Mouse (Mus musculus): ENCODE data around the gene Olfm1.

The Olfm1 gene

DNA sequence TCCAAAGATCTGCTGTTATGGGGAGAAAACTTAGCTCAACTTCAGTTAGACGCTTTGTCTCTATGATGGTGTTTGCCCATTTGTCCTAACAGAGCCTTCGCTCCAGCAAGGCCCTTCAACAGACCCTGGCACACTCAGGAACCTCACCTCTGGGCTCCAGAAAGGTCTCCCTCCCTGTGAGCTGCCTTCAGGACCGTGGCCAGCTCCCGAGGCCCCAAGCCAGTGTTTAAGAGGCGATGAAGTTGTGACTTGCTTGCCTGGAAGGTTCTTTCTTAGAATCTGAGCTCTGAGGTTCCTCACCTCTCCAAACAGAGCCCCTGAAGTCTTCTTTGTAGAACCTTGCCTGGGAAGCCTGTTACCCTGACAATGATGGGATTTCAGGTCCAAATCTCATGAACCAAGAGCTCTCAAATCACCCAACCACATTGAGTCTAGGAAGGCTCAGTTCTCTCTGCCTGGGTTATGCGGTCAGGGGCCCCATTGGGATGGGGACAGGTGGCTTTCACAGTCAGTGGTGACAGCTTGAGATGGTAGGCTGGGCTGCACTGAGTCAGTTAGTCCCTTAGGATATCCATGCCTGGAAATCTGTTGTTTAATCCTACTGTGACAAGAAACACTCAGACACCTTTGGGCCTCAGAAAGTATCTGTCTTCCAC lies 2.3 kb downstream of the Olfm1 start:
- POLR2A ChIA-PET: interaction anchor here in 3 of 4 experiments (0.5 to 1.4 kb wide), 6 partner anchors 8 to 192 kb away, joined by 3 to 7 read pairs (median 4); no protein-coding TSS in a partner anchor

DNA sequence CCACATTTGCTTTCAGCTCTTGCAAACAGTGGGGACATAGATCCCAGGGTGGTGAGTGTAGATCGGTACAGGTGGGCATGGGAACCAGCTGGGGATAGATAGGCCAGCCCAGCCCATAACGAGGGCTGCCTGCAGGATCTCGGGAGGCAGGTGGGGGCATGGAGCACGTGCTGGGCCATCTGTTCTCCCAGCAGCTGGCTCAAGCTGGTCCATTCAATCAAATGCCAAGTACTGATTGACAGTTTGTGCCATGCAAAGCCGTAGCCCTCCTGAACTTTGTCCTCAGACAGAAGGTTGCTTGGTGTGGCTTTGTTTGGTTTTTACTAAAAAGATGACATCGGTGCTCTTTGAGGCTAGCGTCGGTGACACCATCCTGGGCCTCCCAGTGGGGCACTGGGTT lies 2.9 kb downstream of the Olfm1 start:
- CTCF ChIA-PET: interaction anchor here in 3 of 4 experiments (0.9 to 1.9 kb wide), 7 partner anchors 9 to 426 kb away, joined by 3 to 15 read pairs (median 3); no protein-coding TSS in a partner anchor
- POLR2A ChIA-PET: interaction anchor here in 2 of 4 experiments (0.8 to 1.2 kb wide), 2 partner anchors 10 to 11 kb away, joined by 3 to 7 read pairs; no protein-coding TSS in a partner anchor

More for the DNA sequence above, 2.3 kb downstream of the Olfm1 start:
- CTCF ChIA-PET: interaction anchor here in 3 of 4 experiments (0.9 to 1.9 kb wide), 7 partner anchors 10 to 425 kb away, joined by 3 to 15 read pairs (median 4); no protein-coding TSS in a partner anchor

DNA sequence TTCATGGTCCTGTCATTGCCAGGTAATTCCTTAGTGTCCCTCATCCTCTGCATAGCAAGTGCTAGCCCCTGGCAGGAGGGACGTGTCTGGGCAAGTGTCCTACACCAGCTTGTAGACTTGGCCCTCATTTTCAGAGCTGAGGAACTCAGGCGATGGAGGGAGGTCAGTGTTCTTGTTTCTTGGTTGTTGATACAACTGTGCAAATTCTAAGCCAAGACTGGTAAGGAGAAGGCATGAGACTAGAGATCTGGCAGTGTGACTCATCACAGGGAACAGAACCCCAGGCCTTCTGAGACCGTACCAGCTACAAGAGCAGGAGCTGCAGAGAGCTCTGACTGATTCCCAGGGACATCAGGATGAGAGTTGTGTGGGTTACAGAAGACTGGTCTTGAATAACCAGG lies 8.6 kb downstream of the Olfm1 start:
- CTCF ChIA-PET: no interaction called here
- POLR2A ChIA-PET: no interaction called here

DNA sequence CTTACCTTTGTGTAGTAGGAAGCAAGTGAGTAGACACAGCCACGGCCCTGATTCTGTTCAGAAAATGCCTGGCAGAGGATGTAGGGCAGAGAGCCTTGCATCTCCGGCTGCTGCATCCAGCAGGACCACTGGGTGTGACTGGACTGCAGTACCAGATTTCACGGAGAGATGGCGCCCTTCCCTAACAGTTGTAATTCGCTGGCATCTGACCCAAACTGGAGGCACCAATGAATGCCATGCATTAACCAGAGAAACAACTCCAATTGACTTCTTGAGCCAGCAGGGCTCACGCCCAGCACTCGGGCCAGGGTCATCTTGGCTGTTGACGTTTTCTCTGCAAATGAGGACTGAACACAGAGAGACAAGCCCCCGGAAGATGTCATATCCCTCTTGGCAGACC lies 11.4 kb downstream of the Olfm1 start:
- ChIA-PET POLR2A (interaction anchor here in 3 of 4 experiments (0.6 to 4.3 kb wide), 10 partner anchors 9 to 262 kb away, joined by 3 to 22 read pairs (median 5); partner anchors contain the start of gene 1700007K13Rik (in 1 of the 3)), CTCF (interaction anchor here (0.6 to 5.2 kb wide), 29 partner anchors 8 to 1426 kb away, joined by 3 to 59 read pairs (median 7); partner anchors contain the start of gene Ralgds (in 1 of the 4))

DNA sequence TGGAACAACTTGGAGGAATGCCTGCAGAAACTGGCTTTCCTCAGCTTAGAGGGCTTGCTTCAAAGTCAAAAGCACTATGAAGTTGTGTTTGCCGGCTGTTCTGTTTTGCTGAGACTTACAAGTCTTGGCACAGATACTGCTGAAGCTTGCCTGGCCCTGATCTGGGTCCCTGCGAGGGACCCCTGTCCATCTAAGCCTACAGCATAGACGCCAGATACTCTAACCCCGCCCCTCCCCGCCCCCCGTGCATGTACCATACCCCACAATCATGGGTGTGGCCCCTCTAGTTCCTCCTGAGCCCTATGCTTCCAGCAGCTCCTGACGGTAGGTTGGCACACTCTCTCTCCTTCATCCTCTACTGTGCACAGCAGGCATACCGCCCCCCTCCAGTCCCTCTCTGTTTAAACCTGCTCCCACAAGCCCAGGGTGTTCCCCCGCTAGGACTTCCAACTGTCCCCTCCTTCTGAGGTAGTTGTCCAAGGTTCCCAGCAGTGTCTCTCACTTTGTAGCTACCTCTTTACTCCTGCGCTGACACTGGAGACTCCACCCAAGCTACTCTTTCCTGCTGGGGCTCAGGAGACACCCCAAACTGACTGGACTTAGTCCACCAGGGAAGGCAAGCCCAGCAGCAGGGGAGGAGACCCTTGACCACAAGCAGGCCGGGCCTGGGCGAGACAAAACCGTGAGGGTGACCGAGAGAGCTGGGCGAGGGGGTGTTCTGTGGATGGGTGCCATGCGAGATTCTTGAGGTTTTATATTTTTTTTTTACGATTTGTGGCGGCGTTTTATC lies 12.1 kb downstream of the Olfm1 start:
- CTCF ChIA-PET: interaction anchor here (0.6 to 5.2 kb wide), 50 partner anchors 9 to 1426 kb away, joined by 3 to 59 read pairs (median 5); partner anchors contain the start of genes Col5a1 (in 1 of the 4), Gtf3c5 (in 1 of the 4), Olfm1 (in 1 of the 4) and Ralgds (in 1 of the 4)
- POLR2A ChIA-PET: interaction anchor here in 3 of 4 experiments (0.7 to 4.3 kb wide), 13 partner anchors 10 to 261 kb away, joined by 3 to 22 read pairs (median 5); partner anchors contain the start of genes 1700007K13Rik (in 1 of the 3) and Ppp1r26 (in 1 of the 3)

DNA sequence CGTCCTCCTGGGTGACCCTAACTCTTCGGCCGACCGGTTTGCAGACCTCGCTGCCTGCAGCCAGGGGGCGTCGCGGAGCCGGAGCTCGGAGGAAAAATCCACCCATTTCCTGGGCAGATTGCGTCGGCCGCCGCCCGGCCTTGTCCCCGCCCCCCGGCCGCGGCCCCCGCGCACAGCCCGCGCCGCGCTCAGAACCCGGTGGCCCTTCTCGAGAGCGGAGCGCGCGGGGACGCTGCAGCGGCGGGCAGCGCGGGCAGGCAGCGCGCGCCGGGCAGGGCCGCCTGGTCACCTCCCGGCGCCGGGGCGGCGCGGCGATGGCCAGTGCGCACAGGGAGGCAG lies 12.6 kb downstream of the Olfm1 start:
- ChIA-PET CTCF (interaction anchor here (0.5 to 5.2 kb wide), 46 partner anchors 8 to 527 kb away, joined by 3 to 59 read pairs (median 5); partner anchors contain the start of genes Col5a1 (in 1 of the 4), Gtf3c5 (in 1 of the 4), Olfm1 (in 1 of the 4) and Ralgds (in 1 of the 4)), POLR2A (interaction anchor here in 3 of 4 experiments (0.6 to 4.3 kb wide), 14 partner anchors 10 to 261 kb away, joined by 3 to 22 read pairs (median 4); partner anchors contain the start of genes 1700007K13Rik (in 1 of the 3) and Ppp1r26 (in 1 of the 3))

DNA sequence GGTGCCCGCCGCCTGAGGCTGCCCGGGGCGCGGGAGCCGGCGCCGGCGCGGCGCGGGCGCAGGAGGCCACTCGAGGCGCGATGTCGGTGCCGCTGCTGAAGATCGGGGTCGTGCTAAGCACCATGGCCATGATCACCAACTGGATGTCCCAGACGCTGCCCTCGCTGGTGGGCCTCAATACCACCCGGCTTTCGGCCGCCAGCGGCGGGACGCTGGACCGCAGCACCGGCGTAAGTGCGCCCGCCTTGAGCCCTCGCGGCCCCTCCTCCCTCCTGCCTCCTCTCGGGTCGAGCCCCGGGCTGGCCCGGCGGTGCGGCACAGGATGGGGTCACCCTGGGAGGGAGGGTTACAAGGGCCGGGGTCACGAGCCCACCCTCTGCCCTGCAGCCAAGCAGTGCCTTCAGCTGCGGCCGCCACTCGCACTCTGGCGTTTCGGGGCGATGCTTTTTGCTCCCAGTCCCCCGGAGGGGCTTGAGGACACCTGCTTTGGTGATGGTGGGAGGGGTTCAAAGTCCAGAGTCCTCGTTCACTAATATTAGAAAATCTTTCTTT lies 13.2 kb downstream of the Olfm1 start:
- ChIA-PET POLR2A (interaction anchor here in 3 of 4 experiments (0.6 to 4.3 kb wide), 22 partner anchors 8 to 320 kb away, joined by 3 to 22 read pairs (median 4); partner anchors contain the start of gene Mrps2 (in 1 of the 3)), CTCF (interaction anchor here (0.5 to 5.2 kb wide), 53 partner anchors 8 to 1616 kb away, joined by 3 to 59 read pairs (median 5); partner anchors contain the start of genes Col5a1 (in 1 of the 4), Olfm1 (in 1 of the 4) and Ralgds (in 1 of the 4))

DNA sequence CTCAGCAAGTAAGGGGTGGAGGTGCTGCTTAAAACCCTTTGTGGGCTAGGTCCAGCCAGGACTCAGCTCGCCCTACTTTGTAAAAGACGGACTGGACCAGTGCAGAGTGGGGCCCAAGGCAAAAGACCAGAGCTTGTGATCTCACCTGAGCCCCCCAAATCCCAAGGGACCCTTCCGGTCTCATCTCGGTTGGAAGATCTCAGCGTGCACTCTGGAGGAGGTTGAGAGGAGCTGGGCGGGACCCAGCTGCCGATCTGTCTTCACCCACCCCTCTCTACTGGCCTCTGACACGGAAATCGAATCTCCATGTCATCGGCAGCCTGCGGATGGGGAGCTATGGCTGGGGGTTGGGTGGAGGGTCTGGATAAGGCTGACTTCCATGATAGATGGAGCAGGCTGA lies 13.7 kb downstream of the Olfm1 start:
- ChIA-PET POLR2A (interaction anchor here in 3 of 4 experiments (0.5 to 4.3 kb wide), 18 partner anchors 9 to 319 kb away, joined by 3 to 22 read pairs (median 4); partner anchors contain the start of gene Mrps2 (in 1 of the 3)), CTCF (interaction anchor here in 3 of 4 experiments (0.5 to 5.2 kb wide), 22 partner anchors 11 to 1615 kb away, joined by 3 to 59 read pairs (median 4); partner anchors contain the start of gene Olfm1 (in 1 of the 3))

DNA sequence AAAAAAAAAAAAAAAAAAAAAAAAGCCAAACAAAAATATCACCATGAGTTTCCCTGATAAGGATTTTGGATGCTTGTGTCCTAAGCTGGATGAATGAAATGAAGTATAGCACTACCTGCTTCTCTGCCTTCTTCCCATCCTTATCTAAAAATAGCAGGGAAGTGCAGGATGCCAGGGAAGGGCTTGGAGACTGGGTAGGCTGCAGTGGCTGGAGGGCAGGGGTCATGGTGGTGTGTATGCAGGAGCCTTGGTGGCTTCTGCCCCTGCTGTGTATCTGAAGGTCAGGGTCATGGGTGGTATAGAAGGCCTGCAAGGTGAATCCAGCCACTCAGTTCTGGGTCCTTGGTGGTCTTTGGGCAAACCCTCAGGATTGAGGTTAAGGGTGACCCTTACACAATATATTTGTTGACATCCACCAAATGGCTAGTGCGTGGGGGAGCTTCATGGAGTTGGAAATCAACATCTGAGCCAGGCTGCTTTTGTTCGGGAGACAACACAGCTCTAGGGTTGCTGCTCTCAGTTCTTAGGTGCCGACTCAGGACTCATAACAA lies 14.5 kb downstream of the Olfm1 start:
- ChIA-PET CTCF (interaction anchor here in 3 of 4 experiments (0.5 to 5.2 kb wide), 18 partner anchors 69 to 1065 kb away, joined by 3 to 59 read pairs (median 5); no protein-coding TSS in a partner anchor), POLR2A (interaction anchor here in 3 of 4 experiments (0.5 to 4.3 kb wide), 16 partner anchors 9 to 1187 kb away, joined by 3 to 22 read pairs (median 4); partner anchors contain the start of gene Mrps2 (in 1 of the 3))

DNA sequence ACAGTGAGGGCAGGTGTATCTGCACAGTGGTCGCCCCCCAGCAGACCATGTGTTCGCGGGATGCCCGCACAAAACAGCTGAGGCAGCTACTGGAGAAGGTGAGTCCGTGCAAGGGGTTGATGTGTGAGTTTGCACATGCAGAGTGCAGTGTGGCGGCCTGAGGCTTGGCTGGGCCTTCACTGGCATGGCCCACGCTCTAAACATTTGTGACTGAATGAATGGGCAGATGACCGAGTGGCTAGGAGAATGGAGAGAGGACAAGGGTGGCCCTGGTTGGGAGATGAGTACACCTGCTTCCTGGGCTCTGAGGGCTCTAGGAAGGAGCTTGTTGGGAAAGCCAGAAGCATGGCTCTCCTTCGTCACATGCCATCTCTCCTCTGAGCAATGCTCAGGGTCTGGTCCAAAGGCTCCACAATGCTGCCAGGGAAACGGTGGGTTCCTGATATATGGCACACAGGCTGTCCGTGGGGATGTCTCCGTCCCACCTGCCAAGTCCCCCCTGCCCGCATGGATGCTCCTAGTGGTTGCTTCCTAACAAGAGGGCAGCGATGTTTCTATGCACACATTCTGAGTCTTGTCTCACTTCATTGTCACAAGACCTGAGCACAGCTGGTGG lies 15.4 kb downstream of the Olfm1 start:
- ChIA-PET POLR2A (interaction anchor here in 2 of 4 experiments (0.5 to 4.3 kb wide), 2 partner anchors 210 to 516 kb away, joined by 6 to 22 read pairs; no protein-coding TSS in a partner anchor), CTCF (interaction anchor here (0.6 to 5.2 kb wide), 8 partner anchors 13 to 768 kb away, joined by 3 to 59 read pairs (median 4); no protein-coding TSS in a partner anchor)

DNA sequence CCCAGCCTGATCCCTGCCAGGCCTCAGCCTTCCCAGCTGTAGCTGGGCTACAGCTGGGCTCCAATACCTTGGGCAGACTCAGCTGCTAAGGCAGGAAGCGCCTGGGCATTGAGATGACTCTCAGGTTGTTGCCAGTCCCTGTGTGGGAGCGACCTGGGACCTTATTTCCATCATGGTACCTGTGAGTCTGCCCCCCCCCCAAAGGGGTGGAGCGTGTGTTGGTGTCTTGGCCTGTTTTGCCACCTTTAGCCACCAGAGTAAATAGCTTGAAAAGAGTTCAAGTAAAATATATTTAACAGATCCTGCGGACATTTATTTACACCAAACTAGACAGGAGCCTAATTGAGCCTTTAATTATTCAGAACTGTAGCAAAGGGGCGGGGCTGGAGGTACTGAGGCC lies 16.4 kb downstream of the Olfm1 start:
- POLR2A ChIA-PET: interaction anchor here in 2 of 4 experiments (0.8 to 1.2 kb wide), 2 partner anchors 13 to 222 kb away, joined by 3 to 4 read pairs; no protein-coding TSS in a partner anchor
- CTCF ChIA-PET: interaction anchor here in 3 of 4 experiments (0.6 to 2.1 kb wide), 8 partner anchors 44 to 432 kb away, joined by 3 to 7 read pairs (median 4); no protein-coding TSS in a partner anchor

DNA sequence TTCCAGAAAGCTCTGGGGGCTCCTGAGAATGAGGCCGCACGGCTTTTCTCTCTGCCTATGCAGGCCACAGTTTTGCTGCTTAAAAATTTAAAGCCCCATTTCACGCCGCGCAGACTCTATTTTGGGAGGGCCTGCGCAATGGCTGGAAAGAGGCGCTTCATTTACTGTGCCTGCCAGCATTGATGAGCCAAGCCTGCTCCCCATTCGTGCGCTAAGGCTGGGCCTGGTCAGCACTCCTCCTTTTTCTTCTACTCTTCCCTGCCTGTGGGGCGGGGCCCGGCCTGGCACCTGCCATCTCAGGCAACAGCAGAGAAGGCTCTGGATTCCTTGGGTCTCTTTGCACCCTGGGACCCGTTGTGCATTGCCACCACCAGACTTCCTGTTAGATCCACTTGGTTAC lies 16.9 kb downstream of the Olfm1 start:
- CTCF ChIA-PET: interaction anchor here in 3 of 4 experiments (0.6 to 2.1 kb wide), 9 partner anchors 95 to 498 kb away, joined by 3 to 7 read pairs (median 5); no protein-coding TSS in a partner anchor
- POLR2A ChIA-PET: interaction anchor here in 1 of 4 experiments (1.2 kb wide), 1 partner anchor 13 kb away, joined by 4 read pairs; no protein-coding TSS in a partner anchor

DNA sequence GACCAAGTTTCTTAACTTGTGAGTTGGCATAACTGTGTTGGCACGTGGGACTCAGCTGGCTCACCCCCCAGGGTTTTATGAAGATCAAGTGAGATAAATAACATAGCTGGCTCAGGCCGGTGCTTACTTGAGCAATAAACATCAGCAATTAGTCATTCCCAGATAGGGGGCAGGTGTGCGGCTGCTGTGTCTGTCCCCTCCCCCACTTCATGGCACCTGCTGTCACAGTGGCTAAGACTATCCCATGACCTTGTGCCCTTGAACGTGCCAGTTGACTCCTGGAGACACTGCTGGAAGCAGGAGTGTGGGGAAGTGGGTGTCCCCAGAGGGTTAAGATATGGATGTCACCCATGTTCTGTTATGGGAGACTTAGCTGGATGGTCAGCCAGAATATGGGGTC lies 17.5 kb downstream of the Olfm1 start:
- POLR2A ChIA-PET: interaction anchor here in 1 of 4 experiments (1.2 kb wide), 1 partner anchor 159 kb away, joined by 5 read pairs; no protein-coding TSS in a partner anchor
- CTCF ChIA-PET: interaction anchor here in 2 of 4 experiments (0.6 to 2.1 kb wide), 5 partner anchors 77 to 304 kb away, joined by 3 to 7 read pairs (median 3); no protein-coding TSS in a partner anchor

DNA sequence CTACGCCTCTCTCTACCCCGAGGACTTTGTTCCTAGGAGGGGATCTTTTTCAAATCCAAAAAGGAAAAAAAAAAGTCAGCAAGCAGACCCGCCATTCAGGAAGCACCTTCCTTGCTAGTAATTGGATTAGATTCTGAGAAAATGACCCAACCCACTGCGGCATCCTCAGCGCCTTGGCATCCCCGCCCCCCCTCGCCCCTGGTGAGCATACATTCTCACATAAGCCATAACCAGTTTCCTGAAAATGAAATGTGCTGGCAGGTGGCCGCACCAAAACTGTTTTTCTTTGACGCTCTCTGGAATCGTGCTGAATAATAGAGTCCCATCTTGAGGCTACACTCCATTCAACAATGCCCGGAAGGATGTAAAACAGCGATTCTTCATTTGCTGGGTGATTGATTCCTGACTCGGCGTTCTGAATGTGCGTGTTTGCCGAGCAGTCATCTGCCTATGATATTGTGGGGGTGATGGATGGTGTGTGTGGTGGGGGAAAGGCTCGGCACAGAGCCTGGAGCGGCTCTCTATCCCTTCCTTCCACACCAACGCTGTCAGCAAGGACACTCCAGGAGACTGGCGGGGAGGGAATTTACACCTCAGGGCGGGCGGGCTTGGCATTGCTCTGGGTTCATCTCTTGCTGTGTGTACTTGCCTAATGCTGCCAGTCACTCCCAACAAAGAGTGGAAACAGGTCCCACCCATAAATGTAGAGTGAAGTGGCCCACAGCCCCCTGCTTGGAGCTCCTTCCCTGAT lies 18.9 kb downstream of the Olfm1 start:
- CTCF ChIA-PET: interaction anchor here in 3 of 4 experiments (0.6 to 1.5 kb wide), 3 partner anchors 8 to 206 kb away, joined by 3 to 5 read pairs (median 3); no protein-coding TSS in a partner anchor
- POLR2A ChIA-PET: interaction anchor here in 1 of 4 experiments (0.6 to 0.8 kb wide), 2 partner anchors 10 to 73 kb away, joined by 3 to 4 read pairs; no protein-coding TSS in a partner anchor

DNA sequence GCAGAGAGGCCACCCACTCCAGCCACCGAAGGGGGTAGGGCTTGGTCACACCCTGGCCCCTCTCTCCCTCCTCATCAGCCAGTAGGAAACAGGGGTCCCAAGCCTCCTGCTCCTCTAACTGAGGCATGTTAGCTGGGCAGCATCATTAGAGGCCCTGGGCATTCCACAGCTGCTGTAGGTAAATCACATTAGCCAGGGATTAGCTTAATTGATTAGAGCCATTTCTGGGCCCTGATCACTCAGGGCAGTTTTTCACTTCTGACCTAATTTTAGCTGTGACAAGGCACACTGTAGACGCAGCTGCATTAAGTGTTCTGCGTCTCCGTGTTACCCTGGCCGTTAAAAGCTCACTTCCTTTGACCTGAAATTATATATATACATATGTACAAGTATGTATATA lies 20.1 kb downstream of the Olfm1 start:
- ChIA-PET POLR2A (interaction anchor here in 2 of 4 experiments (0.6 to 1.5 kb wide), 2 partner anchors 9 to 251 kb away, joined by 3 to 5 read pairs; no protein-coding TSS in a partner anchor), CTCF (interaction anchor here in 3 of 4 experiments (0.6 to 1.5 kb wide), 5 partner anchors 65 to 251 kb away, joined by 3 to 5 read pairs (median 3); no protein-coding TSS in a partner anchor)
